Mouse (Mus musculus) right cerebral cortex, postnatal 25 days (tissue): ENCODE measurements around the gene Rassf1.

Experiments used
- DNase-seq: peaks from one replicate; pipeline ENCODE4 v3.0.0; 2022

Gene Rassf1

DNA sequence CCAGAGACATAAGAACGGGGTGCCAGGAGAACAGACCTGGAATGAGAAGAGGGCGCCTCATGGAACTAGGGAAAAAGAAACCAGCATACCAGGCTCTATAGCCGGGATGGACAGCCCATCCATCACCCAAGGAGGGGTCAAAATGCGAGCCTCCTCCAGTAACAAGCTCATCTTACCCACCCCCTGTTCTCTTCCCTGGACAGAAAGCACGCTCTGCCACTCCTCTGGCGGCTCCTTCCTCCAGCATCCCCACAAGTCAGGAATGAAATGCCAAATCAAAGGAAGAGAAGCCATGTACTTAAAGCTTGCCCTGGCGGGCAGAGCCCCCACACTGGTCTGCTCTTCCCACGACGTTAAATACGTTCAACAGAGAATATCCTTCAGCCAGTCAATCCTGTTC, 10.3 kb upstream of the Rassf1 start:
- no peak for DNase-seq

GRCm38 (mm10) chr9:107541474-107542351, 9.6 kb upstream of the Rassf1 start, which contains the start of the genes Cyb561d2 and Nprl2:
Gene Cyb561d2 (minus strand): TSS chr9:107542193.
Gene Nprl2 (plus strand): TSS chr9:107542226.
- peak; percentile 96 for DNase-seq

DNA sequence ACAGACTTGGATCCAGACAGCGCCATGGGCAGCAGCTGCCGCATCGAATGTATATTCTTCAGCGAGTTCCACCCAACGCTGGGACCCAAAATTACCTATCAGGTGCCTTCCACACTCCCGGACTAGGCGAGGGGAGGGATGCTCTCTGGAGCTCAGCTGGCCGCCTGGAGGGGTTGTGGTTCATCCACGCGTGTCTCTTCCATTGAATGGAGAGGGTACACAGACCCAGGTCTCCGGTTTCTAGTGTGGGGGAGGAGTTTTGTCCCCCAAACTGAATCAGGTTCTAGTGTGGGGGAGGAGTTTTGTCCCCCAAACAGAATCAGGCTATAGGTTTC, 9.0 kb upstream of the Rassf1 start:
- no peak for DNase-seq

DNA sequence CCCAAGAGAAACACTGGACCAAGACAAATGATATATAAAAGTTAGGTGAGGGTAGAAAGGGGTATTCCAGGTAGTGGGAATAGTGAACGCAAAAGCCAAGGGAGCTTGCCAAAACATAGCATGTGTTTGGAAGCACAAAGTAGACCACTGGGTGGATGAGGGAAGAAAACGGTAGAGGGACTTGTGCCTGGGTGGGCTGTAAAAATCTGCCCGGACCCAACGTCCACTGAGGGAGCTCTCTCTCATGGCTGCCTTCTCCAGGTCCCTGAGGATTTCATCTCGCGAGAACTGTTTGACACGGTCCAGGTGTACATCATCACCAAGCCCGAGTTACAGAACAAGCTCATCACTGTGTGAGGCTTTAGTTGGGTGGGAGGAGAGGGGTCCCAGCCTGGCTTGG, 8.6 kb upstream of the Rassf1 start:
- DNase-seq: no peak

GRCm38 (mm10) chr9:107543299-107543698, 8.1 kb upstream of the Rassf1 start:
- no peak for DNase-seq

DNA sequence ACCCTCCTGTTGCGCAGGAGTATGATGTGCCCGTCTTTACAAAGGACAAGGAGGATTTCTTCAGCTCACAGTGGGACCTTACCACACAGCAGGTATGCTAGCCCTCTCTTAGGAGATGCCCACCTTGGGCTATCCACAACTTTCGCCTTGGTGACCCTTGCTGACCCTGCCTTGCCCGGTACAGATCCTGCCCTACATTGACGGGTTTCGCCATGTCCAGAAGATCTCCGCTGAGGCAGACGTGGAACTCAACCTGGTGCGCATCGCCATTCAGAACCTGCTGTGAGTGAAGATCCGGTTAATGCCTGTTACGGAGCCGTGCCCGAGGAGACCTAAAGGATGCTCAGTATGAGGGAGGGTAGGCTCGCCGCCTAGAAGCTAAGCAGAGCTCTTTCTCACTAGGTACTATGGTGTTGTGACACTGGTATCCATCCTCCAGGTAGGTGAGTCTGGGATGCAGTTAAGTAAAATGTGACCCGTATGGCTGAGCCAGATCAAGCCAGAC, 7.1 kb upstream of the Rassf1 start:
- DNase-seq: no peak

DNA sequence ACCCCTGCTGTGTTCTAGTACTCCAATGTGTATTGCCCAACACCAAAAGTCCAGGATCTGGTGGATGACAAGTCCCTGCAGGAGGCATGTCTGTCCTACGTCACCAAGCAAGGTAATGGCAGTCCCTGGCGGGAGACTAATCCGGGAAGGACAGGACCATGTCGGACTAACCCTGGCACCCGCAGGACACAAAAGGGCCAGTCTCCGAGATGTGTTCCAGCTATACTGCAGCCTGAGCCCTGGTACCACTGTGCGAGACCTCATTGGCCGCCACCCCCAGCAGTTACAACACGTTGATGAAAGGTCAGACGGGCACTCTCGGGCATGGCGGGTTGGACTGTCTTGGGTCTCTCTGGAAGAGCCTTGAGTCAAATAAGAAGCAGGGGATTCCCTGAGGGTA, 6.6 kb upstream of the Rassf1 start:
- DNase-seq: no peak

GRCm38 (mm10) chr9:107545199-107545598, 6.2 kb upstream of the Rassf1 start:
- no peak for DNase-seq

- no peak for DNase-seq
These were observed 5.8 kb upstream of the Rassf1 start for GRCm38 (mm10) chr9:107545602-107546001.

DNA sequence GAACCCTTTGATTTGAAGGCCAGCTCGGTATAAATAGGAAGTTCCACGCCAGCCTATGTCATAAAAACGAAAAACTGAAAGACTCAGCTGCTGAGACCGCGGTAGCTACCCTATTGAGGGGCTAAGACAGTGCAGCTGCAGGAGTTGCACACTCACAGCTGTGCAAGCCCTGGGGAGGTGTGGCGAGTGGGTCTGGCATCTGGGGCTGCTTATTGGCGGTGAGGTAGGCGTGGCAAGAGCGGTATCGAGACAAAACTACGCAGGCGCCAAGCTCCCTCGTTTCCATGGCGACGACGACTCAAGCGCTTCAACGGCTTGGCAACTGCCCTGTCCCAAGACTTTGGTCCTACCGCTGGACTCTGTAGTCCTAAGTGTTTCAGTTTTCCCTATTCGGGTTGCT, 4.3 kb upstream of the Rassf1 start, which contains the start of gene Zmynd10:
TSS of gene Zmynd10 (plus strand) at position 273 of the 400 bp plus-strand sequence.
- DNase-seq: peak; percentile 85

DNA sequence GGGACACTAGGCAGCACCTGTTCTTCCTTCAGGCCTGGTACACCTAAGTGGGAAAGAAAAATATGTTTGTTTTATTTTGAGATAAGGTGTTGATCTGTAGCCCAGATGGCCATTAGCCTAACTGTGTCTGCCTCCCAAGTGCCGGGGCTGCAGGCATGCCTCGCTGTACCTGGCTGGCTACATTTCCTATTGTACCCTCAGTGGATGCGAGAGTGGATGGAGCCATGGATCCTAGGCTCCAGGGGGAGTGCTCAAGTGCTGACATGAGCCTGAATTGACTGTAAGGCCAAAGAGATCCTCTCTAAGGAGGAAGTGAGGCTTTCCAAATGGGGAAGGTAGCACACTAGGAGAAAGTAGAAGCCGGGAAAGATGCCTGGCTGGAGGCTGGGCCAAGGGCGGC, 3.4 kb upstream of the Rassf1 start:
- DNase-seq: no peak

DNA sequence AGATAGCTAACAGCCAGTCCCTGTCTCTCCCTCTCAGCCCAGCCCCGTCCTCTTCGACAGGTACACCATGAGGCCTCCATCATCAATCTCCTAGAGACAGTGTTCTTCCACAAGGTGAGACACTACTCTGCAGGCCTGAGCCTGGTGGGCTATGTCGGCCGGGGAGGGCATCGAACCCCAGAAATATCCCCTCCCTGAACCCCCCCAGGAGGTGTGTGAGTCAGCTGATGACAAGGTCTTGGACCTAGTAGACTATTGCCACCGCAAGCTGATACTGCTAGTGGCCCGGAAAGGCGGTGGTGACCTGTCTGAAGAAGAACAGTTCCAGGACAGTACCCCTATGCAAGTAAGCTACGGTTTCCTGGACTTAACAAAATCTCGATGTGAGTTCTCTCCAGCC, 2.5 kb upstream of the Rassf1 start:
- no peak for DNase-seq

- no peak for DNase-seq
These were observed 1.9 kb upstream of the Rassf1 start for GRCm38 (mm10) chr9:107549297-107550074.

DNA sequence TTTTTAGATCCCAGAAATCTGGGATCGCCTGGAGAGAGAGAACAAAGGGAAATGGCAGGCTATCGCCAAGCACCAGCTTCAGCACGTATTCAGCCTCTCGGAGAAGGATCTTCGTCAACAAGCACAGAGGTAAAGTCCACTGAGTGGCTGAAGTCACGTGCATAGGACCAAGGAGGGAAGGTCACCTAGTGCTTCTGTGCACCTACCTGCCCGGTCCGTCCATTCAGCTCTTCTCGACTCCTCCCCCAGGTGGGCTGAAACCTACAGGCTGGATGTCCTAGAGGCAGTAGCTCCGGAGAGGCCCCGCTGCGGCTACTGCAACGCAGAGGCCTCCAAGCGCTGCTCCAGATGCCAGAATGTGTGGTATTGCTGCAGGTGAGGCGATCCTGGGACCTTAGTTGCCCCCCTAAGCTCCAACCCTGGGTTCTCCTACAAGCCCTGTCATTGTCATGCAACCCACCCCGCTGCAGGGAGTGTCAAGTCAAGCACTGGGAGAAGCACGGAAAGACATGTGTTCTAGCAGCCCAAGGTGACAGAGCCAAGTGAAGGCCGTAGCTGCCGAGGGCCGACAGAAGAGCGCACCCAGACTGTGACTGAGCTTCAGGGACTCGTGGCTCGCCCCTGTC, 751 bp upstream of the Rassf1 start:
- DNase-seq: no peak

- no peak for DNase-seq
These were observed 568 bp downstream of the Rassf1 start for GRCm38 (mm10) chr9:107551890-107552355.

- DNase-seq: no peak
These were observed 1.5 kb downstream of the Rassf1 start for GRCm38 (mm10) chr9:107552690-107553393.

- no peak for DNase-seq
These were observed 2.4 kb downstream of the Rassf1 start for GRCm38 (mm10) chr9:107553541-107554318.

- peak; percentile 95 for DNase-seq
These were observed 3.0 kb downstream of the Rassf1 start for GRCm38 (mm10) chr9:107554319-107554825.

DNA sequence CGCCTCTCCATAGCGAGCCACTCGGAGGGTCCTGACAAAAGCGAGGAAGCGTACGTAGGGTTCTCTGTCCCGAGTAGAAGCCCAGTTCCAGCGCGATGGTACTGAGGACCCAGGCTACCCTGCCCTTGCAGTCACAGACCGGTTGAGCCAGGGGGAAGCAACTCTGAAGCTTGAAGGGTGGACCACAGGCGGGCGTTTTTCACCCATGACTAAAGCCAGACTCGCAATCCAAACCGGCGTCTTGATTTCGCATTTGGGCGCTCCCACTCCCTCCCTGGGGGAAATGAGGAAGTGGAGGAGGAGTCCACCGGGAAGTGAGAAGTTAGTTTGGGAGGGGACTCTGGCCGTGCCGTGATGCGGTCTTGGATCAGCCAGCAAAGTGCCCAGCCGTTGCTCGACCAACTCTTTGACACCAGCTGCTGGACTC, 3.7 kb downstream of the Rassf1 start:
- no peak for DNase-seq

DNA sequence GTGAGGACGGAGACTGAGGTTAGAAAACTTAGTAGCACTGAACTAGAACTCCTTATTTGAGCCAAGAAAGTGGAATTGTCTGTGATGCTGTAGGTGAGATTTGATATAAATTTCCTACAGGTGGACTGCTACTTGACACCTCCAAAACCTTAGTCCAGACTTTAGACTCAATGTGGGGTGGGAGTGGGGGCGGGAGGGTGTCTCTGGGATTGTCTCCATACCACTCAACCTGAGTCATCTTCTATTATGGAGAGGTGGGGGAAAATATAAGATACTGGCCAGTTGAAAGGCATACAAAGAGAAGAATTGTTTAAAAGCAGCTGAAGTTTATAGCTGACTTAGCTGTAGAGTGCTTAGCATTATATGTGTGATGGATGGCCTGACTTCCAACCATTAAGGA, 4.3 kb downstream of the Rassf1 start:
- no peak for DNase-seq

DNA sequence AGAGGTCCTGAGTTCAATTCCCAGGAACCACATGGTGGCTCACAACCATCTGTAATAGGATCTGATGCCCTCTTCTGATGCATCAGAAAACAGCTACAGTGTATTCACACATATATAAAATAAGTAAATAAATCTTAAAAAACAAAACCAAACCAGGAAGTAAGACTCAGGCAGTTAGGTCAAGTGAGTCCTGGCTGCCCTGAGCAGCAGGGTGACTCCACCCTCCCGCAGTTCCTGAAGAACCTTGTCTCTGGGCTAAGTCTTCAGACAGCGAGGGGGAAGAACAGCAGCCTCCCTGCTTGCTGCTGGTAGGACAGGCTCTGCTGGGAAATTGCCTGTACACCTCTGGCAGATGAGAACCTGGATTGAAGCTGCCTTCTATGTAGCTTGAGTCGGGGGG, 5.0 kb downstream of the Rassf1 start:
- no peak for DNase-seq
